Mouse (Mus musculus) myocyte (in vitro differentiated cells): ENCODE results near the gene Mvp.
A peak's percentile ranks its signal among the peaks of the same experiment; 100 is the strongest.

Experiments
- CEBPB ChIP-seq: IDR thresholded peaks from 2 replicates; pipeline ENCODE4 v1.6.1; 2011; ENCODE audit warnings: mild to moderate bottlenecking, moderate library complexity; ENCODE audit not compliant: poor library complexity, insufficient read depth, severe bottlenecking
- E2F4 ChIP-seq: IDR thresholded peaks from one replicate; pipeline ENCODE4 v1.6.1; 2011; ENCODE audit warnings: mild to moderate bottlenecking, control low read depth, moderate library complexity; ENCODE audit not compliant: insufficient read depth
- MAX ChIP-seq: IDR thresholded peaks from one replicate; pipeline ENCODE4 v1.6.1; 2011; ENCODE audit warnings: low read depth, mild to moderate bottlenecking, control low read depth
- MYOD1 ChIP-seq, 3 experiments: IDR thresholded peaks; one replicate each; pipeline ENCODE4 v1.6.1; 2011; ENCODE audit warnings: control low read depth in 2 of 3, low read depth in 2 of 3, mild to moderate bottlenecking in 2 of 3, moderate library complexity in 1 of 3; ENCODE audit not compliant: insufficient read length in 2 of 3, control insufficient read depth in 1 of 3
- MYOG ChIP-seq, 3 experiments: IDR thresholded peaks; one replicate each; pipeline ENCODE4 v1.6.1; 2011; ENCODE audit warnings: control low read depth in 2 of 3, low read depth in 2 of 3, mild to moderate bottlenecking in 2 of 3; ENCODE audit not compliant: insufficient read length in 2 of 3, control insufficient read depth in 1 of 3, insufficient read depth in 1 of 3
- POLR2A ChIP-seq: IDR thresholded peaks from one replicate; pipeline ENCODE4 v1.6.1; 2011; ENCODE audit warnings: low read depth, mild to moderate bottlenecking, control low read depth, moderate library complexity; ENCODE audit not compliant: insufficient read length
- POLR2AphosphoS2 ChIP-seq: IDR thresholded peaks from one replicate; pipeline ENCODE4 v1.6.1; 2011; ENCODE audit warnings: low read depth, control low read depth; ENCODE audit not compliant: insufficient read length
- REST ChIP-seq: IDR thresholded peaks from one replicate; pipeline ENCODE4 v1.6.1; 2011; ENCODE audit warnings: mild to moderate bottlenecking, control low read depth, moderate library complexity; ENCODE audit not compliant: insufficient read depth, insufficient read length
- TCF12 ChIP-seq: IDR thresholded peaks from one replicate; pipeline ENCODE4 v1.6.1; 2011; ENCODE audit warnings: mild to moderate bottlenecking, control low read depth; ENCODE audit not compliant: poor library complexity, insufficient read depth, severe bottlenecking
- USF1 ChIP-seq: IDR thresholded peaks from one replicate; pipeline ENCODE4 v1.6.1; 2011; ENCODE audit warnings: low read depth, mild to moderate bottlenecking, control low read depth, moderate library complexity

GRCm38 (mm10) chr7:127021563-127022527 is 7.4 kb upstream of the Mvp start:
- TF ChIP-seq POLR2A (no peak), MAX (no peak), USF1 (no peak), MYOD1 (IDR thresholded peaks at IDR 0.05; ENCODE audit: control insufficient read depth in 1 of 3, insufficient read length in 2 of 3, low read depth in 2 of 3) (no peak), E2F4 (no peak), REST (no peak), TCF12 (no peak), CEBPB (no peak), POLR2AphosphoS2 (peak; percentile 72), MYOG (IDR thresholded peaks at IDR 0.05; ENCODE audit: control insufficient read depth in 1 of 3, insufficient read depth in 1 of 3, insufficient read length in 2 of 3, low read depth in 2 of 3) (no peak)
